Mouse (Mus musculus): ENCODE measurements around the gene Casp3. TPM values are rescaled to one million over a fixed set of nuclear protein-coding genes. Genes with fewer than 3 reads are reported as not detected.
"Not testable (repeated sequence)": the region's sequence is repeated elsewhere in the genome, so short reads cannot be mapped to it uniquely, and the experiment has no call there.

Casp3 gene
- polyA plus RNA-seq (2015; fragmentation: Nextera tagmentation; extraction: Ambion mirVana), result 272 and 287 TPM in 2 replicates

DNA sequence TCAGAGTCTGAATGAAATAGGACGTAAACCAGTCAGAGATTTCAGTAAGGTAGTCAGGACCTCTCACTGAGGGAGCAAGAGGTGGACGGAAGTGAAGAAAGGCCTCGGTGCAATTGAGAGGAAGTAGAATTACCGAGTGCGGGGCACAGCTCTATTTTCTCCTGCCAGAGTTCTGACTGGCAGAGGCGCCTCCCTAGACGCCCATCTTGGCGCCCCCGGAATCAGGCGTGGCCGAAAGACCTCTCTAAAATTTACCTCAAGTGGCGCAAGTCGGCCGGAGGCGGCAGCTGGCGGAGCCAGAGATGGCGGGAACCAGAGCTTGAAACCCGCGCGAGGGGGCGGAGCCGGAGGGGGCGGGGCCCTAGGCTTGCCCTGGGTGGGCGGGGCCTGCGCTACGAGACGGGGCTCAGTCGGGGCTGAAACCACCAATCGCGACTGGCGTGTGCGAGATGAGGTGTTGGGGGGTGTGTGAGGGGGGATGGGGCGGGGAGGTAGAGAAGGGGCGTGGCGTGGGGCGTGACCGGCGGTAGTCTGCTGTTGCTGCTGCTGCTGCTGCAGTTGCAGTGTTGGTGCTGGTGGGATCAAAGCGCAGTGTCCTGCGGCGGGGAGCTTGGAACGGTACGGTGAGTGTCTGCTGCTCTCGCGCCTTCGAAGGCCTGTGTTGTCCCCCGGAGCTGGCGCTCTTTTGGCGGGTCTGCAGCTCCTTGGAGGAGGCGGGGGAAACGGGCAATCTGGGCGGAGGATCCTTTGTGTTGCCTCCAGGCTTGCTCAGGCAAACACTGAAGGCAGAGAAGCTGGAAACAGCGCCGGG, at the start of gene Casp3, which contains the start of gene Primpol:
Gene Casp3 (plus strand): TSS at position 413 of the 811 bp plus-strand sequence.
Gene Primpol (minus strand): TSS at position 334 of the 811 bp plus-strand sequence.
- peak; percentile 98 for ATAC-seq (replicated peaks)
- under 1% methylated on average over 54 of the region's 54 CpGs for WGBS

DNA sequence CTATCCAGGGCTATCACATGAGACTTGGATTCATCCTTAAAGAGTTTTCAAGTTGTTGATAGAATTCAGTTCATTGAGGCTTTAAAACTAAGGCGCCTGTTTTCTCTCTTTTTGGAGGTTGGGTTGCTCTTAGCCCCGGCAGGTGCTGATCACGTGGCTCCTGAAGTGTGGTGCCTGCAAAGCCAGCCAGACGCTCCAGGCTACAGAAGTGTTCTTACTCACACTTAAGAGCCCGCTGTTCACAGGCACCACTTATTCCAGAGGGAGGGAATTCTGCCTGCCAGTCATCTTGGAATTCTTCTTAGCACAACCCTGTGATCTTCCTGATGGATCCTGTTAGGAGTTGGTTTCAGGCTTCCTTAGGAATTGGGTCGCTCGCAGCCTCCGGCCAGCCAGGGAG, 49.1 kb upstream of the Casp3 start:
- Histone ChIP-seq H3K36me3 (peaks cover 6% of the 10 kb centered on the region; the same call in 1 of the 2 replicates), H3K27ac (replicated peaks) (no peak overlapping the region), H3K4me1 (no peaks in the 10 kb centered on the region), H3K4me2 (replicated peaks) (no peak overlapping the region), H3K4me3 (no peak overlapping the region), H3K9ac (replicated peaks) (no peak overlapping the region), H3K9me3 (no peaks in the 10 kb centered on the region), H3K27me3 (no peaks in the 10 kb centered on the region)
- WGBS, result 85% methylated on average over 8 of the region's 8 CpGs
- ATAC-seq (replicated peaks), result no peak

More for the DNA sequence above, at the start of gene Casp3, which contains the start of gene Primpol:
- H3K4me1 ChIP-seq, result peaks cover 33% of the 10 kb centered on the region
- H3K36me3 ChIP-seq, result no peaks in the 10 kb centered on the region
- no peaks in the 10 kb centered on the region for H3K27me3 ChIP-seq
- H3K27ac ChIP-seq (replicated peaks), result peak within 1 kb of the TSS; percentile 98
- peak within 1 kb of the TSS; percentile 97 for H3K4me3 ChIP-seq
- H3K9ac ChIP-seq (replicated peaks), result peak within 1 kb of the TSS; percentile 99
- H3K9me3 ChIP-seq, result no peaks in the 10 kb centered on the region
- H3K4me2 ChIP-seq (replicated peaks), result peak within 1 kb of the TSS; percentile 75

DNA sequence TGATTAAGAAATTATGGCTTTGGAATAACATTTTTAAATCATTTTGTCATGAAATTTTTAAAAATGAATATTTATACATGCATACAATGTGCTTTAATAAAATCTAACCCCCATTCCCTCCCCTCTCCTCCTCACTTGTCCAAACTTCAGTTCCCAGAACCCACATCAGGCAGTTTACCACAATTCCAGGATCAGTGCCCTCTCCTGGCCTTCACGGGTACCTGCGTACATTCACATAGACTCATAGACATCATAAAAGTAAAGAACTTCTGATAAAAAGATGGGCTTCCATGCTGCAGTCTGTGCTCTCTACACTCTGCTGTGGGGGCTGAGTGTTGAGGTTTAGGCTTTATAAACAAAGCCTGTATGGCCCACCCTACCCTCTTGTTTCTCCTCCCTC, 48.1 kb upstream of the Casp3 start:
- WGBS, result 79% methylated on average over 2 of the region's 2 CpGs
- no peak overlapping the region for H3K4me2 ChIP-seq (replicated peaks)
- no peak for ATAC-seq (replicated peaks)
- H3K27ac ChIP-seq (replicated peaks), result no peak overlapping the region
- no peaks in the 10 kb centered on the region for H3K27me3 ChIP-seq
- no peaks in the 10 kb centered on the region for H3K36me3 ChIP-seq
- H3K9me3 ChIP-seq, result no peaks in the 10 kb centered on the region
- no peaks in the 10 kb centered on the region for H3K4me1 ChIP-seq
- no peak overlapping the region for H3K9ac ChIP-seq (replicated peaks)
- no peak overlapping the region for H3K4me3 ChIP-seq

DNA sequence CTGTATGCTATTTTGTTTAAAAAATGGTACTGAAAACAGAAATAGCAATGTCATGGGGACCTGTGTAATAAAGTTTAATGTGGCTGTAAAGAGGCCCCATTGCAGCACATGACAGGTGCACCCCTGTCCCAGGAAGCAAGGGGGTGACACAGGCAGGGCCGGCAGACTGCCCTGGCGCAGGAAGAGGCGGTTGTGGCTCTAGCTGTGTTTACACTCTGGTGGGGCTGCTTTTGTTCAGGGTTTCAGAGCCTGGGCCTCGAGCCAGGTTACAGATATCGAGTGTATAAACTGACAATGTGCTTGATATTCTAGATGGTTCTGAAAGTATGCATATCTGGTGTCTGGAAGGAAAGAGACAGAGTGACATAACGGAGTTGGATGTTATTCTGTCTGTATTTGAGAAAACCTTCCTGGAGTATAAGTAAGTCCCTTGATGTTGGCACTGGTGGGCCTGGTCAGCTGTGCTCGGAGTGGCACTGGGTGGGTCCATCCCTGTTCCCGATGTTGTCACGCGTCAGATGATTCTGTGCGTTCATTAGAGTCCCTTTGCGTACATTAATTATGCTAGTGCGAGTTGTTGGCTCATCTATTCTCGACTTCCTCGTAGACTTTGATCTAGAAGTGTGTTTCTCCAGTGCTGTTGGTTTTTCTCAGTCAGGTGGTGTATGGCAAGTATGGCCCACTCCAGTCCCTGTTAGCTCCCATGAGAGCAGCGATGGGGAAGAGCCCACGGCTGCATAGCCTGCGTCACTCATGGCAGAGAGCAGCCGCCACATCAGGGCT, 47.2 kb upstream of the Casp3 start:
- Histone ChIP-seq H3K9ac (replicated peaks) (no peak overlapping the region), H3K36me3 (no peaks in the 10 kb centered on the region), H3K27me3 (no peaks in the 10 kb centered on the region), H3K4me2 (replicated peaks) (no peak overlapping the region), H3K27ac (replicated peaks) (no peak overlapping the region), H3K4me1 (no peaks in the 10 kb centered on the region), H3K9me3 (no peaks in the 10 kb centered on the region), H3K4me3 (no peak overlapping the region)
- WGBS, result 89% methylated on average over 19 of the region's 19 CpGs
- ATAC-seq (replicated peaks), result no peak

GRCm38 (mm10) chr8:46570673-46571072, 46.4 kb upstream of the Casp3 start:
- H3K9me3 ChIP-seq, result no peaks in the 10 kb centered on the region
- no peak overlapping the region for H3K27ac ChIP-seq (replicated peaks)
- 93% methylated on average over 11 of the region's 14 CpGs for WGBS
- no peak overlapping the region for H3K4me3 ChIP-seq
- H3K36me3 ChIP-seq, result 0 out of 2 replicates have a peak, but pooled peaks cover 2% of the 10 kb centered on the region
- H3K9ac ChIP-seq (replicated peaks), result no peak overlapping the region
- no peak overlapping the region for H3K4me2 ChIP-seq (replicated peaks)
- no peaks in the 10 kb centered on the region for H3K27me3 ChIP-seq
- ATAC-seq (replicated peaks), result no peak
- H3K4me1 ChIP-seq, result no peaks in the 10 kb centered on the region

DNA sequence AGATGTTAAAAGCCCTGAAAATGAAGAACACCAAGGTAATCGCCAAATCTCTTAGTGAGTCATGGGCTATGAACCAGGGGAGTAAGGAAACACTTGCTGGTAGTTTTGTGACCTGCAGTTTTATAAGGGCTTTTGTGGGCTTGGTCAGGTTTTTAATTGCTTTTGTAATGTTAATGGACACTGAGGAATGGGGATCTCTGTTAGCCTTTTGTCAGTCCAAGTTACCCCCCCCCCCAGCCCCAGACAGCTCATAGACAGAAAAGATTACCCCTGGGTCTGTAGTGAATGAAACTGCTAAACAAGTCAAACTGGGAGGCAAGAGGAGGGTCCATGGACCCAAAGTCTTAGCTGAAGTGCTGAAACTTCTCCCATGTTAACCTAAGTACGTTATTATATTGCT, 43.6 kb upstream of the Casp3 start:
- peaks cover 22% of the 10 kb centered on the region for H3K36me3 ChIP-seq
- H3K9ac ChIP-seq (replicated peaks), result no peak overlapping the region
- H3K4me3 ChIP-seq, result no peak overlapping the region
- no peak overlapping the region for H3K4me2 ChIP-seq (replicated peaks)
- H3K27ac ChIP-seq (replicated peaks), result no peak overlapping the region
- no peaks in the 10 kb centered on the region for H3K9me3 ChIP-seq
- H3K27me3 ChIP-seq, result no peaks in the 10 kb centered on the region
- WGBS, result 89% methylated on average over 2 of the region's 2 CpGs
- no peaks in the 10 kb centered on the region for H3K4me1 ChIP-seq
- ATAC-seq (replicated peaks), result no peak

- WGBS, result 90% methylated on average over 2 of the region's 2 CpGs
- H3K4me1 ChIP-seq, result no peaks in the 10 kb centered on the region
- H3K9me3 ChIP-seq, result no peaks in the 10 kb centered on the region
- H3K4me3 ChIP-seq, result no peak overlapping the region
- no peak overlapping the region for H3K4me2 ChIP-seq (replicated peaks)
- peaks cover 27% of the 10 kb centered on the region for H3K36me3 ChIP-seq
- no peak for ATAC-seq (replicated peaks)
- no peak overlapping the region for H3K9ac ChIP-seq (replicated peaks)
- H3K27ac ChIP-seq (replicated peaks), result no peak overlapping the region
- no peaks in the 10 kb centered on the region for H3K27me3 ChIP-seq
Measured at GRCm38 (mm10) chr8:46573964-46574363, 43.1 kb upstream of the Casp3 start.

DNA sequence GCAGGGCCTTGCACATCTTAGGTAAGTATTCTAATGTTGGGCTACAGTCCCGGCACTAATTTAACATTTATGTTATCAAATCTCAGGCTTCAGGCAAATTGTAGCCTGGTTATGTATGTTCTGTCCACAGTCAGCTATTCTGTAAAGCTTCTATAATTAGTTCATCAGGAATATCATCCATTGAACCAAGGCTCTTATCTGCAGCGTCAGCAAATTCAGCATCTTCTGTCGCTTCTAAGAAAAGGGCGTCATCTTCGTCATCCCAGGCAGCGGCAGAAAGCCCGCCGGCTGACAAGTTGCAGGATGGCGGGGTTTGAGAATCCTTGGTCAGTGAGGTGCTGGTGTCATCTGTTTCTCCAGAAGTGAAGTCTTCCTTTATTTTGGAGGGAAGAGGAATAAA, 38.3 kb upstream of the Casp3 start:
- H3K4me2 ChIP-seq (replicated peaks), result no peak overlapping the region
- H3K4me1 ChIP-seq, result no peaks in the 10 kb centered on the region
- H3K27ac ChIP-seq (replicated peaks), result no peak overlapping the region
- no peak overlapping the region for H3K9ac ChIP-seq (replicated peaks)
- H3K4me3 ChIP-seq, result no peak overlapping the region
- no peaks in the 10 kb centered on the region for H3K9me3 ChIP-seq
- 94% methylated on average over 9 of the region's 9 CpGs for WGBS
- no peaks in the 10 kb centered on the region for H3K27me3 ChIP-seq
- peaks cover 37% of the 10 kb centered on the region for H3K36me3 ChIP-seq
- ATAC-seq (replicated peaks), result no peak

DNA sequence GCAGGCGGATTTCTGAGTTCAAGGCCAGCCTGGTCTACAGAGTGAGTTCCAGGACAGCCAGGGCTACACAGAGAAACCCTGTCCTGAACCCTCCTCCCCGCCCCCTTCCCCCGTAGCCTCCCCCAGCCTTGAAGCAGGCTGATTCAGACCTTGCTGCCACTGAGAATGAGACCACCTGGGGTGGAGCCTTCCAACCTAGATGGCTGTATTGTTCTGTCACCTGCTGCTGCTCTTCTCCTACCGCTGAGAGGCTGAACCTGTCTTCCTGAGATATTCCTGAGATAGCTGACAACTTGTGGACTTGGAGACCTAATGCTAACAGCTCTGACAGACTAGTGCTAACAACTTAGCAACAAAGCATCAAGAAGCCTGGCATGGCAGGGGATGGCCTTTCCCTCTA, 32.8 kb upstream of the Casp3 start:
- not testable (repeated sequence) for H3K9me3 ChIP-seq
- 50% methylated on average over 4 of the region's 4 CpGs for WGBS

DNA sequence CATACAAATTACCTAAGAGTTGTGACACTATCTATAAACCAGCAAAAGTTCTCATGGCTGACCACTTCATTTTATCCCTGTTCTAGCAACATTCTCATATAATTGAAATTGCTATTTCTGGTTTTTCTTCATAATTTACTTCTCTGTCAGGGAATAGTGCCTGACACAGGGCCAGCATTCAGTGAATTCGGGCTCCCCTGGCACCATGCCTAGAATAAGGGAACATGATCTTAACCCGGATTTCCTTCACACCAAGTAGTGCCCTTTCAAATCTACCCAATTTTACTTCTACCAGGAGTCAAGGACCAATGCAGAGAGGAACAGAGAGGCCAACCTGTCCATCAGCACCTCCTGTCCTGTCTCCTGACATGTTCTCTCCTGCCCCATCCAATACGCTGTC, 31.5 kb upstream of the Casp3 start:
- no peaks in the 10 kb centered on the region for H3K4me1 ChIP-seq

More for the DNA sequence above, 32.8 kb upstream of the Casp3 start:
- not testable (repeated sequence) for H3K4me1 ChIP-seq; H3K4me3 ChIP-seq; H3K36me3 ChIP-seq; H3K9ac ChIP-seq (replicated peaks); ATAC-seq (replicated peaks); H3K27ac ChIP-seq (replicated peaks); H3K27me3 ChIP-seq; H3K4me2 ChIP-seq (replicated peaks)

GRCm38 (mm10) chr8:46587911-46588310, 29.2 kb upstream of the Casp3 start:
- H3K27ac ChIP-seq (replicated peaks), result no peak overlapping the region
- no peaks in the 10 kb centered on the region for H3K9me3 ChIP-seq
- H3K9ac ChIP-seq (replicated peaks), result no peak overlapping the region
- no peaks in the 10 kb centered on the region for H3K36me3 ChIP-seq
- no peaks in the 10 kb centered on the region for H3K27me3 ChIP-seq
- H3K4me1 ChIP-seq, result no peaks in the 10 kb centered on the region
- H3K4me2 ChIP-seq (replicated peaks), result no peak overlapping the region
- H3K4me3 ChIP-seq, result no peak overlapping the region
- 92% methylated on average over 5 of the region's 5 CpGs for WGBS
- ATAC-seq (replicated peaks), result no peak

More for the DNA sequence above, 31.5 kb upstream of the Casp3 start:
- no peak overlapping the region for H3K27ac ChIP-seq (replicated peaks)
- peaks cover 5% of the 10 kb centered on the region; the same call in 1 of the 2 replicates for H3K36me3 ChIP-seq
- H3K9ac ChIP-seq (replicated peaks), result no peak overlapping the region
- no peak overlapping the region for H3K4me2 ChIP-seq (replicated peaks)
- 76% methylated on average over 3 of the region's 3 CpGs for WGBS
- no peaks in the 10 kb centered on the region for H3K27me3 ChIP-seq
- no peaks in the 10 kb centered on the region for H3K9me3 ChIP-seq
- H3K4me3 ChIP-seq, result no peak overlapping the region
- no peak for ATAC-seq (replicated peaks)

DNA sequence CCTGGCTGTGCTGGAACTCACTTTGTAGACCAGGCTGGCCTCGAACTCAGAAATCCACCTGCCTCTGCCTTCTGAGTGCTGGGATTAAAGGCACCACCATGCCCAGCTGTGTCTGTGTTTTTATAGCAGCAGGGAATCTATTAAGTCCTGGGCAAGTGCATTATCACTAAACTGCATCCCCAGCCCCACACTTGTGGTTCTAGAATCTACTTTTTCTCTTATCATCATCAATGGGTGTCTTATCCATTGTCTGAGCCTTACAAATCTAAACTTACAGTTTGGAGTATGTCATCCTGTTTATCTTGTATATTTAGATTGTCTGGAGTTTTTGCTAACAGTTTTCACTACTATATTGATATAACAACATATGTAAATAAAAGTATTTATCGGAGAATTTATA, 28.4 kb upstream of the Casp3 start:
- H3K4me1 ChIP-seq, result 0 out of 2 replicates have a peak, but pooled peaks cover under 1% of the 10 kb centered on the region
- 97% methylated on average over 2 of the region's 2 CpGs for WGBS
- no peaks in the 10 kb centered on the region for H3K9me3 ChIP-seq
- H3K4me3 ChIP-seq, result no peak overlapping the region
- H3K27ac ChIP-seq (replicated peaks), result no peak overlapping the region
- H3K36me3 ChIP-seq, result no peaks in the 10 kb centered on the region
- no peaks in the 10 kb centered on the region for H3K27me3 ChIP-seq
- H3K4me2 ChIP-seq (replicated peaks), result no peak overlapping the region
- ATAC-seq (replicated peaks), result no peak
- no peak overlapping the region for H3K9ac ChIP-seq (replicated peaks)
